Mouse (Mus musculus) midbrain, embryonic 14.5 days (tissue): ENCODE data around the gene Atxn2l. TPM values are rescaled to one million over a fixed set of nuclear protein-coding genes. Genes with fewer than 3 reads are reported as not detected.

ENCODE experiments used
- ATAC-seq: fragments of 200-750 bp; cut with Nextera tagmentation; 2 replicates; pipeline ENCODE4 v1.8.0; 2017; ENCODE audit warnings: moderate number of reproducible peaks, moderate library complexity; ENCODE audit not compliant: low FRiP score, low TSS enrichment
- DNase-seq: peaks from one replicate; pipeline ENCODE4 v3.0.0-alpha.2; 2015
- H3K27ac ChIP-seq: fragments of 300-500 bp; sonication (generic); replicated peaks from 2 replicates; pipeline ENCODE4 v1.5.1; 2014; ENCODE audit warnings: mild to moderate bottlenecking, low read depth, low read length, moderate library complexity
- H3K27me3 ChIP-seq: fragments of 300-500 bp; sonication (generic); 2 replicates; pipeline ENCODE4 v1.6.1; 2014; ENCODE audit warnings: low read length, control low read depth, mixed read lengths; ENCODE audit not compliant: control insufficient read depth, insufficient read depth
- H3K36me3 ChIP-seq: fragments of 300-500 bp; sonication (generic); 2 replicates; pipeline ENCODE4 v1.6.1; 2014; ENCODE audit warnings: low read length, control low read depth; ENCODE audit not compliant: control insufficient read depth, insufficient read depth
- H3K4me1 ChIP-seq: fragments of 300-500 bp; sonication (generic); 2 replicates; pipeline ENCODE4 v1.6.1; 2014; ENCODE audit warnings: mild to moderate bottlenecking, antibody characterized with exemption, low read length, control low read depth; ENCODE audit not compliant: control insufficient read depth, insufficient read depth
- H3K4me2 ChIP-seq: fragments of 300-500 bp; sonication (generic); 2 replicates; pipeline ENCODE4 v1.6.1; 2014; ENCODE audit warnings: mild to moderate bottlenecking, low read length, moderate library complexity
- H3K4me3 ChIP-seq: fragments of 300-500 bp; sonication (generic); replicated peaks from 2 replicates; pipeline ENCODE4 v1.5.1; 2014; ENCODE audit warnings: low read depth, low read length
- H3K9ac ChIP-seq: fragments of 300-500 bp; sonication (generic); replicated peaks from 2 replicates; pipeline ENCODE4 v1.6.1; 2014; ENCODE audit warnings: mild to moderate bottlenecking, low read length, moderate library complexity
- H3K9me3 ChIP-seq: fragments of 300-500 bp; sonication (generic); 2 replicates; pipeline ENCODE4 v1.6.1; 2016; ENCODE audit warnings: low read length, control low read depth, mixed read lengths; ENCODE audit not compliant: control insufficient read depth
- WGBS: fragments of 180-500 bp; shearing (Covaris S2); extraction: QIAGEN DNeasy Blood & Tissue Kit; methylation state at CpG from one replicate; pipeline ENCODE4 v1.1.7; 2014; 5-methylcytosine and 5-hydroxymethylcytosine counted together
- polyA plus RNA-seq: library from polyadenylated mRNA; unstranded; fragments of >200 nt; fragmentation: Nextera tagmentation; extraction: Ambion mirVana; gene quantifications from 2 replicates; pipeline ENCODE4 v1.2.1, GENCODE M21; 2014

The Atxn2l gene
- polyA plus RNA-seq, 1 experiment from 2014 or later: 73.2 TPM

DNA sequence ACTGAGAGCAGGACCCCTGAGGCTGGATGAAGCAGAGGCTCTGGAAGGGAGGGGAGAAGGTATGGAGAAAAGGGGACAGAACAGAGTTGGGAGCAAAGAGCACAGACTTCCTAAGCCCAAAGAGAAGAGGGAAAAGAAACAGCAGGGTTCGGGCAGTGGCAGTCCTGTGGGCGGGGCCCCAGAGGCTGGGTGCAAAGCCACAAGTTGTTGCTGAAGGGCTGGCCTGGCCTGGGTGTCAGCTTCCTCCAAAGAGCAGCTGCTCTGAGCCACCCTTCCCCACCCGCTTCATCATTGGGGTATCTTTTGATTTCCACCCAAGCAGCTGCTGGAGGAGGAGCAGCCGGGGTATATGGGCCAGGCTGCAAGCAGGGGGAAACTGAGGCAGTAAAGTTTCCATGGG, 39.1 kb downstream of the Atxn2l start:
- Histone ChIP-seq H3K27me3 (no peaks in the 10 kb centered on the region), H3K4me2 (no peak overlapping the region), H3K27ac (no peak overlapping the region), H3K4me1 (no peaks in the 10 kb centered on the region), H3K9me3 (no peaks in the 10 kb centered on the region), H3K4me3 (no peak overlapping the region), H3K36me3 (peaks cover 31% of the 10 kb centered on the region), H3K9ac (no peak overlapping the region)
- 70% methylated on average over 4 of the region's 4 CpGs for WGBS
- DNase-seq: no peak
- no peak for ATAC-seq

DNA sequence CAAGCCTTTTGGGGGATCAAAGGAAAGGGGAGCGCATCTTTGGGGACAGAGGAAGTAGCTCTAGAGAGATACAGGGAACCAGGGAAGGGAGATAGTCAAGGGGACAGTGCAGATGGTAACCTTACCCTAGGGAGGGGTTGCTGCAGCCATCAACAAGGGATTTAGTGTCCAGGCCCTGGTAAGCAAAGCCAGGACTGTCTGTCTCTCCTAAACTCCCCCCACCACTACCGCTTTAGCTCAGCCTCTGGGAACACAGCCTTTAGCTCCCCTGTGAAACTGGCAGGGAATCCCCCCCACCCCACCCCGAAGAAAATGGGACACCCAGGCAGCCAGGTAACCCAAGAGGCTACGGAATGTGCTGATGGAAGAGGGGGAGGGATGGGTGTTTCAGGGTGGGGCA, 39.7 kb downstream of the Atxn2l start:
- no peaks in the 10 kb centered on the region for H3K9me3 ChIP-seq
- no peaks in the 10 kb centered on the region for H3K4me1 ChIP-seq
- H3K4me3 ChIP-seq: no peak overlapping the region
- peaks cover 25% of the 10 kb centered on the region for H3K36me3 ChIP-seq
- 62% methylated on average over 4 of the region's 4 CpGs for WGBS
- H3K9ac ChIP-seq: no peak overlapping the region
- no peak overlapping the region for H3K27ac ChIP-seq
- no peak overlapping the region for H3K4me2 ChIP-seq
- no peak for DNase-seq
- no peak for ATAC-seq
- H3K27me3 ChIP-seq: no peaks in the 10 kb centered on the region

DNA sequence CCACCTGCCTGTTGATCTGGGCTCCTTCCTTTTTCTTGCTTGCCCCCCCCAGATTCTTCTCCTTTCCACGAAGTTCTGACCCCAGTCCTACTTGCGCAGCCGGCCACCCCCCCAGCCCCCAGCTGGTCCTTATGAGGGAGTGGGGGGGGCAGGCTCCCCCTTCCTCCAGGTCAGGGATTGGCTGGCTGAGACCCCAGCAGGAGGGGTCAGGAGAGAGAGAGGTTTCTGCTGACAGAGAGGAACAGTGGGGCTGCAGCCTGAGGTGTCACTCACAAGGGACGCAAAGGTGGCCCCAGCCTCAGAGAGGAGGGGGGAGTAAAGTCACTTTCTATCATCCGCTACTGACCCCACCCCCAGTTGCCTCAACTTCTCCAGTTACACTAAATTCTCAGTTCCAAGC, 40.2 kb downstream of the Atxn2l start, which contains the start of gene Atp2a1:
Gene Atp2a1 (minus strand): TSS at position 105 of the 400 bp plus-strand sequence.
- DNase-seq: no peak

DNA sequence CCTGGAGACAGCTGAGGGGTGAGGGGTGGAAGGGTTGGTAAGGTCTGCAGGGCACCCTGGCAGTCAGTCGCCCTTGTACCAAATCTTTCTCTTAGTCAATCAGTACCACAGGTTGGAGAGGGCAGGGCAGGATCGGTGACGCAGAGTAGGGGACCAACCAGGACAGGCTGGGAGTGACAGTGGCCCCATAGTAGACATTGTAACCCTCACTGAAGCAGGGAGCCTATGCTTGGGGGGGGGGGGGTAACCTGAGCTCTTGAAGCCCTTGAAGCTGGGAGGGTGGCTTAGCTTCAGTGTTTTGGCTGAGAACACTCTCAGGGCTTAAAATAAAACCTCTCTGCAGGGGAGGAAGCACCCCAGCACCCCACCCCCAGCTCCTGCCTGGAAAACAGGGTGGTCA, 41.6 kb downstream of the Atxn2l start:
- Histone ChIP-seq H3K36me3 (peaks cover 6% of the 10 kb centered on the region; the same call in 1 of the 2 replicates), H3K27ac (no peak overlapping the region), H3K9me3 (no peaks in the 10 kb centered on the region), H3K4me1 (no peaks in the 10 kb centered on the region), H3K4me2 (no peak overlapping the region), H3K4me3 (no peak overlapping the region), H3K27me3 (no peaks in the 10 kb centered on the region), H3K9ac (no peak overlapping the region)
- DNase-seq: no peak
- 67% methylated on average over 3 of the region's 3 CpGs for WGBS
- ATAC-seq: no peak

More for the DNA sequence above, 40.2 kb downstream of the Atxn2l start, which contains the start of gene Atp2a1:
- no peak within 1 kb of the TSS for H3K4me2 ChIP-seq
- no peaks in the 10 kb centered on the region for H3K4me1 ChIP-seq
- H3K27ac ChIP-seq: no peak within 1 kb of the TSS
- no peak within 1 kb of the TSS for H3K4me3 ChIP-seq
- H3K9ac ChIP-seq: no peak within 1 kb of the TSS
- H3K27me3 ChIP-seq: no peaks in the 10 kb centered on the region
- no peak for ATAC-seq
- peaks cover 20% of the 10 kb centered on the region for H3K36me3 ChIP-seq
- no peaks in the 10 kb centered on the region for H3K9me3 ChIP-seq
- WGBS: 55% methylated on average over 5 of the region's 5 CpGs

DNA sequence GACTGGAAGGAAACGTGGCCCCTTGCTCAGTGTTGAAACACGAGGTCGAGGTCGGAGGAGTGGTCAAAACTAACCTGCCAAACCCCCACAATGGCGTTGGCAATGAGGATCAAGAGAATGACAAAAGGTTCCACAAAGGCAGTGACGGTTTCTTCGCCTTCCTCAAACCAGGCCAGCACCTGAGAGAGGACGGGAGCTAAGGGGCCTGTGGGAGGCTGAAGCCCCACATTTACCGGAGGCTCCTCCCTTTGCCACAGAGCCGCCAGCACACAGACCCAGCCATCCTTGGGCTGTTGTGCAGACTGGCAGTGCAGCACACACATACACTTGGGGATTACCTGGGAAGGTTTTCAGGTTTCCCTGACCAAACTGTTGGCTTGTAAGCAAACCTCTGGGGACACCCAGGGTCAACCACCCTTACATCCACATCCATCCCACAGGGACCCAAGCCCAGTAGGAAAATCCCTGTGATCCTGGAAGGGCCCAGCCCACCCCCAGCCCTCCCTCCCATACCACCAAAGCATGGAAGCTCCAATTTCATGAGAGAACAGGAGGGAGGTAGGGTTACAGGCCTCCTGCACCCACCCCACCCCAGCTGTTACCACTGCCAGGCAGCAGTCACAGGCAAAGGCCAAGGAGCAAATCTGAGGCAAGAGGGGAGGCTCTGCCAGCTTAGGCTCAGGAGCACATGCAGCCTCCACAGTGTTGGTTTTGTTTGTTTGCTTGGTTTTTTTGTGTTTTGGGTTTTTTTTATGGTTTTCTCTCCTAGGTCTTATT, 42.4 kb downstream of the Atxn2l start:
- no peak for ATAC-seq
- H3K4me1 ChIP-seq: no peaks in the 10 kb centered on the region
- H3K27ac ChIP-seq: no peak overlapping the region
- no peak for DNase-seq
- H3K27me3 ChIP-seq: no peaks in the 10 kb centered on the region
- no peaks in the 10 kb centered on the region for H3K9me3 ChIP-seq
- no peaks in the 10 kb centered on the region for H3K36me3 ChIP-seq
- no peak overlapping the region for H3K9ac ChIP-seq
- H3K4me2 ChIP-seq: no peak overlapping the region
- no peak overlapping the region for H3K4me3 ChIP-seq
- 53% methylated on average over 10 of the region's 10 CpGs for WGBS

DNA sequence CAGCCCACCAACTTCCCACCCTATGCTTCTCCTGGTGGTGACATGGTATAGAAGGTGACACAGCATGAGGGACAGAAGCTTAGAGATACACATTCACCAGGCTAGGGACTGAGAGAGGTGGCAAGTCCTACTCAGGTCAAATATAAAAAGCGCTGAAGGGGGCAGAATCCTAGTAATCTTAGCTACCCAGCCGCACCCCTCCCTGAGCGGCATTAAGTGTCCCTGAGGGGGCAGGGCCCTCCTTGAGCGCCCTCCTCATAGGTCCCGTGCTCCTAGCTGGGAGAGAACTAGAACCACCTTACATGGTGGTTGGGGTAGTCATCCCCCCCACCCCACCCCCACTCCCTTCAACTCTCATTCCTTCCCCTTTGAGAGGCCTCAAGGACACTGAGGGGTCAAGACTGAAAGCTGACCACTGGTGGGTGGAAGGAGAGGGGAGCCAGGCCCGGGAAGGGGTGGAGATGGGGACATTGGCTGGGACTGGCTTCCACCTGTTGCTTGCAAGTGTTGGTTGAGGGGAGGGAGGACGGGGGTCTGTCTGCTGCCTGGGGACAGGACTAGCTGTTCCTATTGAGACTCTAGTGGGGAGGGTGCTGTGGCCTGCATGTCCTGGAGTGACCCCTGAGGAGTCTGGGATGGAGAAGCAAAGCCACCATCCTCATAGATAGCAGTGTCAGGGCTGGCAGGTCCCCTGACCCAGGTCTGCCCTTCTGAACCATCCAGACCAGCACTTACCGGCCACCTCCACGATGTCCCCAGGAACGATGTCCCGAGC, 44.2 kb downstream of the Atxn2l start:
- Histone ChIP-seq H3K9ac (no peak overlapping the region), H3K36me3 (no peaks in the 10 kb centered on the region), H3K4me1 (no peaks in the 10 kb centered on the region), H3K4me2 (no peak overlapping the region), H3K9me3 (no peaks in the 10 kb centered on the region), H3K4me3 (no peak overlapping the region), H3K27ac (no peak overlapping the region), H3K27me3 (no peaks in the 10 kb centered on the region)
- ATAC-seq (no peak), DNase-seq (no peak)
- 85% methylated on average over 11 of the region's 11 CpGs for WGBS

DNA sequence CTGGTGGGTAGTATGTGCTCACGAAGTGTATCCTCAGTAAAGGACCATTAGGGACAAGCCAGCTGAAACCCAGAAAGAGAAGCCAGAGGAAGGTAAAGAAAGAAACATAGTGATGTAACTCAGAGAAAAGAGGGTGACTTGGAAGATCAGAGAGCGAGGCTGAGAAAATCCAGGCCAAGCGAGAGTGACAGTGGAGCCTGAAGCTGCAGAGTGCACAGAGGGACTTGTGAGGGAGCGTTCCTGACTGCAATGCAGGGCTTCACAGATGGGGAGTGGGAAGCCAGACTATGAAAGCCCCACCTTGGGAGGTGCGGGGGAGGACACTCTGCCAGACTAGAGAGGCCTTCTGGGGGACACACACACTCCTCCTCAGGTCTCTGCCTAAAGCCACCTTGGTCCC, 45.0 kb downstream of the Atxn2l start:
- no peaks in the 10 kb centered on the region for H3K9me3 ChIP-seq
- ATAC-seq (no peak), DNase-seq (no peak)
- H3K27me3 ChIP-seq: no peaks in the 10 kb centered on the region
- no peaks in the 10 kb centered on the region for H3K4me1 ChIP-seq
- H3K27ac ChIP-seq: no peak overlapping the region
- no peaks in the 10 kb centered on the region for H3K36me3 ChIP-seq
- no peak overlapping the region for H3K4me2 ChIP-seq
- no peak overlapping the region for H3K4me3 ChIP-seq
- 80% methylated on average over 5 of the region's 5 CpGs for WGBS
- H3K9ac ChIP-seq: no peak overlapping the region

DNA sequence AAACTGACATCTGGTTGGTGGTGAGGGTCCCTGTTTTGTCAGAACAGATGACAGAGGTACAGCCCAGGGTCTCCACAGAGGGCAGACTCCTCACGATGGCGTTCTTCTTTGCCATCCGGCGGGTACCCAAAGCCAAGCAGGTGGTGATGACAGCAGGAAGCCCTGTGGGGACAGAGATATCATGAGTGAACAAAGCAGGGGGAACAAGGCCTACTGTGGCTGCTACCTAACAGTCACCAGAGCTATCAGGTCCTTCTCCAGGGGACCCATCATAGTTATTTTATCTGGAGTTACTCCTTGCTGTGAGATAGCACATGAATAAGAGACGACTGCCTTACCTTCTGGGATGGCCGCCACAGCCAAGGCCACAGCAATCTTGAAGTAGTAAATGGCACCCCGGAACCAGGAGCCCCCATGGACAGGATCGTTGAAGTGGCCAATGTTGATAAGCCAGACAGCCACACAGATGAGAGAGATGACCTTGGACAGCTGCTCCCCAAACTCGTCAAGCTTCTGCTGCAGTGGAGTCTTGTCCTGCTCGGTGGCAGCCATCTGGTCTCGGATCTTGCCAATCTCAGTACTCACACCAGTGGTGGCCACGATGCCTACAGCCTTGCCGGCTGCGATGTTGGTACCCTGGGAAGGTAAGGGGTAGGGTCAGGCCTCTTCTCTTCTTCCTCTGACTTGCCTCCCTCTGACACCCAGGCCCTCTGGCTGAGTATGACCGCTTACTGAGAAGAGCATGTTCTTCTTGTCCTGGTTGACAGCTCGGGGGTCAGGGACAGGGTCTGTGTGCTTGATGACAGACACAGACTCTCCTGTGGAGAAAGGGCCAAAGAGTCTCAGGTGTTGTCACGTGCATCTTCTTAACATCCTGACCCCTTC, 46.6 kb downstream of the Atxn2l start:
- H3K36me3 ChIP-seq: no peaks in the 10 kb centered on the region
- H3K4me1 ChIP-seq: no peaks in the 10 kb centered on the region
- no peak overlapping the region for H3K4me3 ChIP-seq
- H3K27me3 ChIP-seq: no peaks in the 10 kb centered on the region
- DNase-seq: no peak
- WGBS: 92% methylated on average over 17 of the region's 17 CpGs
- no peak overlapping the region for H3K4me2 ChIP-seq
- H3K9me3 ChIP-seq: no peaks in the 10 kb centered on the region
- no peak overlapping the region for H3K27ac ChIP-seq
- no peak overlapping the region for H3K9ac ChIP-seq
- ATAC-seq: no peak
